Mouse (Mus musculus): ENCODE data around the gene Slc26a10. TPM values are rescaled to one million over a fixed set of nuclear protein-coding genes. Genes with fewer than 3 reads are reported as not detected.
"Not testable (repeated sequence)": the region's sequence is repeated elsewhere in the genome, so short reads cannot be mapped to it uniquely, and the experiment has no call there.

The Slc26a10 gene
- polyA plus RNA-seq, 1 experiment from 2014 or later = 1.4 TPM

- no peak overlapping the region for H3K9ac ChIP-seq (ENCODE audit: low read length)
- H3K4me3 ChIP-seq (replicated peaks; ENCODE audit: low read length) = no peak overlapping the region
- no peak for ATAC-seq (ENCODE audit: insufficient read depth, low FRiP score)
- 92% methylated on average over 7 of the region's 7 CpGs for WGBS
- H3K4me1 ChIP-seq (ENCODE audit: control insufficient read depth, insufficient read depth, low read length) = no peaks in the 10 kb centered on the region
- H3K27me3 ChIP-seq (ENCODE audit: control insufficient read depth, insufficient read depth, low read length) = no peaks in the 10 kb centered on the region
- H3K27ac ChIP-seq (ENCODE audit: low read length) = no peak overlapping the region
- no peaks in the 10 kb centered on the region for H3K36me3 ChIP-seq (ENCODE audit: control insufficient read depth, insufficient read depth, low read length)
- H3K4me2 ChIP-seq (ENCODE audit: low read depth, low read length) = no peak overlapping the region
- H3K9me3 ChIP-seq (replicated peaks; ENCODE audit: control insufficient read depth, low read length) = no peaks in the 10 kb centered on the region
Observed at GRCm38 (mm10) chr10:127153323-127153722, 27.1 kb downstream of the Slc26a10 start.

DNA sequence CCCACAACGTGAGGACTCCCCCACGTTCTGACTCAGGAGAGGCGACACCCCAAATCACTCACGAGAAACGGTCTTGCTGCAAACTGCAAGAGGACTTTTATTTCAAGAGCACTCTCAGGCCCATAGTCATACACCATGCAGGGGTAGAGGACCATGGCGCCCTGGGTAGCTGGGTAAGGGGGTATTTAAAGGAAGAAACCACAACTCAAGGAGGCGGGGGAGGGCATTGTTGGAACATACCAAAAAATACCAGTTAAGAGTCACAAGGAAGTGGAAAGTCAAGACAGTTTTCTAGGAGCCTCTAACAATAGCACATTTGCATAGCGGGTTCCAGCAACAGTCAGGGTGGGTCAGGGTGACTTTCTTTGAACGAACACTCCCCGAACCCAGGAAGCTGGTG lies 27.9 kb downstream of the Slc26a10 start:
- not testable (repeated sequence) for H3K9ac ChIP-seq (ENCODE audit: low read length); H3K4me2 ChIP-seq (ENCODE audit: low read depth, low read length); H3K27me3 ChIP-seq (ENCODE audit: control insufficient read depth, insufficient read depth, low read length); H3K36me3 ChIP-seq (ENCODE audit: control insufficient read depth, insufficient read depth, low read length); H3K4me3 ChIP-seq (replicated peaks; ENCODE audit: low read length); H3K27ac ChIP-seq (ENCODE audit: low read length); H3K9me3 ChIP-seq (replicated peaks; ENCODE audit: control insufficient read depth, low read length); ATAC-seq (ENCODE audit: insufficient read depth, low FRiP score); H3K4me1 ChIP-seq (ENCODE audit: control insufficient read depth, insufficient read depth, low read length)
- 81% methylated on average over 10 of the region's 10 CpGs for WGBS

DNA sequence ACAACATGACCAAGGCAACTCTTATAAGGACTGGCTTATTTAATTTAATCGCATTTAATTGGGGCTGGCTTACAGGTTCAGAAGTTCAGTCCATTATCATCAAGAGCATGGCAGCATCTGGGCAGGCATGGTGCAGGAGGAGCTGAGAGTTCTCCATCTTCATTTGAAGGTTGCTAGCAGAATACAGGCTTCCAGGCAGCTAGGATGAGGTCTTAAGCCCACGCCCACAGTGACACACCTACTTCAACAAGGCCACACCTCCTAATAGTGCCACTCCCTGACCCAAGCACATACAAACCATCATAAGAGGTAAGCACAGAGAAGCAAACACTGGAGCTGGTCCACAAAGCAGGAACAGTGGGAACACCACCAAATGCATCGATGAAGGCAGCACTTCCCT lies 29.2 kb downstream of the Slc26a10 start:
- H3K4me3 ChIP-seq (replicated peaks; ENCODE audit: low read length); ATAC-seq (ENCODE audit: insufficient read depth, low FRiP score); H3K4me1 ChIP-seq (ENCODE audit: control insufficient read depth, insufficient read depth, low read length); H3K4me2 ChIP-seq (ENCODE audit: low read depth, low read length); H3K27ac ChIP-seq (ENCODE audit: low read length); H3K36me3 ChIP-seq (ENCODE audit: control insufficient read depth, insufficient read depth, low read length); H3K9me3 ChIP-seq (replicated peaks; ENCODE audit: control insufficient read depth, low read length); H3K27me3 ChIP-seq (ENCODE audit: control insufficient read depth, insufficient read depth, low read length); H3K9ac ChIP-seq (ENCODE audit: low read length): not testable (repeated sequence)
- 81% methylated on average over 3 of the region's 3 CpGs for WGBS

DNA sequence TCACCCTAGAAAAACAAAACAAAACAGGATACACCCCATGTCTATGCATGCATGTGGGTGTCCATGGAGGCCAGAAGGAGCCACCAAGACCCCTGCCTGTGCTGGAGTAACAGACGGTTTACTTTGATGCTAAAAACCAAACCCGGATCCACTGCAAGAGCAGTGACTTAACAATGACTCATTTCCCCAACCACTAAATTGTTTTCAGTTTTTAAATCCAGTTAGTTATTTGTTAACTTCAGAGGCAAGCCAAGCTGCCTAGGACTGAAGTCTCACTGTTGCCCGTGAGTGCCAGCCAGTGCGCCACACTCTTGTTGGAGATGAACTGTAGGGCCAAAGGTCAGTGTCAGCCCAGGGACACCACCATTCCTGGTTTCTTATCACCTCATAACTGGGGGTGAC lies 30.0 kb downstream of the Slc26a10 start:
- WGBS = 68% methylated on average over 4 of the region's 4 CpGs
- H3K36me3 ChIP-seq (ENCODE audit: control insufficient read depth, insufficient read depth, low read length) = no peaks in the 10 kb centered on the region
- no peak overlapping the region for H3K9ac ChIP-seq (ENCODE audit: low read length)
- no peaks in the 10 kb centered on the region for H3K27me3 ChIP-seq (ENCODE audit: control insufficient read depth, insufficient read depth, low read length)
- no peaks in the 10 kb centered on the region for H3K4me1 ChIP-seq (ENCODE audit: control insufficient read depth, insufficient read depth, low read length)
- H3K4me2 ChIP-seq (ENCODE audit: low read depth, low read length) = no peak overlapping the region
- no peak overlapping the region for H3K27ac ChIP-seq (ENCODE audit: low read length)
- no peak for ATAC-seq (ENCODE audit: insufficient read depth, low FRiP score)
- no peaks in the 10 kb centered on the region for H3K9me3 ChIP-seq (replicated peaks; ENCODE audit: control insufficient read depth, low read length)
- H3K4me3 ChIP-seq (replicated peaks; ENCODE audit: low read length) = no peak overlapping the region

DNA sequence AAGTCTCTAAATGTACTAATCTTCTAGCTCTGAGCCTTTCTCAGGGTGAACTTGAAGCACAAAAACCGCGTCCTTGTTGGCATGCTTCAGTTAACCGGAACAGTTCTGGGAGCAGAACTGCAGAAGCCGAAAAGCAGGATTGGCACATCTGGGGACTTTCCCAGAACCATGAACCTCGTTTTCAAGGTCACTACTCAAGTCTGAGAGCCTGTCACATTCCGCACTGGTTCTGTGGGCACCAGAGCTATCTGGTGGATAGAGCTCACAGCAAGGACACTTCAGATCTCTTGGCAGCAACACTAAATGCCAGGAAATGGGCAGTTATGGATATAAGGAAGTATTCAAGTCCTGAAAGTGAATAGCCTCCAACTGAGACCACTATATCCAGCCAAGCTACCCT lies 33.3 kb downstream of the Slc26a10 start:
- Histone ChIP-seq H3K27ac (ENCODE audit: low read length) (no peak overlapping the region), H3K4me2 (ENCODE audit: low read depth, low read length) (no peak overlapping the region), H3K36me3 (ENCODE audit: control insufficient read depth, insufficient read depth, low read length) (no peaks in the 10 kb centered on the region), H3K27me3 (ENCODE audit: control insufficient read depth, insufficient read depth, low read length) (no peaks in the 10 kb centered on the region), H3K9ac (ENCODE audit: low read length) (no peak overlapping the region), H3K4me1 (ENCODE audit: control insufficient read depth, insufficient read depth, low read length) (no peaks in the 10 kb centered on the region), H3K4me3 (replicated peaks; ENCODE audit: low read length) (no peak overlapping the region), H3K9me3 (replicated peaks; ENCODE audit: control insufficient read depth, low read length) (no peaks in the 10 kb centered on the region)
- WGBS = 75% methylated on average over 6 of the region's 6 CpGs
- ATAC-seq (ENCODE audit: insufficient read depth, low FRiP score) = no peak

- no peak for ATAC-seq (ENCODE audit: insufficient read depth, low FRiP score)
- H3K27me3 ChIP-seq (ENCODE audit: control insufficient read depth, insufficient read depth, low read length) = no peaks in the 10 kb centered on the region
- no peaks in the 10 kb centered on the region for H3K9me3 ChIP-seq (replicated peaks; ENCODE audit: control insufficient read depth, low read length)
- no peaks in the 10 kb centered on the region for H3K4me1 ChIP-seq (ENCODE audit: control insufficient read depth, insufficient read depth, low read length)
- no peak overlapping the region for H3K9ac ChIP-seq (ENCODE audit: low read length)
- 75% methylated on average over 5 of the region's 5 CpGs for WGBS
- no peak overlapping the region for H3K4me2 ChIP-seq (ENCODE audit: low read depth, low read length)
- H3K4me3 ChIP-seq (replicated peaks; ENCODE audit: low read length) = no peak overlapping the region
- no peak overlapping the region for H3K27ac ChIP-seq (ENCODE audit: low read length)
- H3K36me3 ChIP-seq (ENCODE audit: control insufficient read depth, insufficient read depth, low read length) = no peaks in the 10 kb centered on the region
Observed at GRCm38 (mm10) chr10:127145303-127145702, 35.1 kb downstream of the Slc26a10 start.

GRCm38 (mm10) chr10:127144536-127144935 lies 35.9 kb downstream of the Slc26a10 start:
- H3K27me3 ChIP-seq (ENCODE audit: control insufficient read depth, insufficient read depth, low read length) = no peaks in the 10 kb centered on the region
- H3K4me1 ChIP-seq (ENCODE audit: control insufficient read depth, insufficient read depth, low read length) = no peaks in the 10 kb centered on the region
- no peaks in the 10 kb centered on the region for H3K9me3 ChIP-seq (replicated peaks; ENCODE audit: control insufficient read depth, low read length)
- no peak overlapping the region for H3K4me2 ChIP-seq (ENCODE audit: low read depth, low read length)
- WGBS = 81% methylated on average over 7 of the region's 7 CpGs
- H3K36me3 ChIP-seq (ENCODE audit: control insufficient read depth, insufficient read depth, low read length) = no peaks in the 10 kb centered on the region
- no peak overlapping the region for H3K27ac ChIP-seq (ENCODE audit: low read length)
- no peak for ATAC-seq (ENCODE audit: insufficient read depth, low FRiP score)
- no peak overlapping the region for H3K9ac ChIP-seq (ENCODE audit: low read length)
- no peak overlapping the region for H3K4me3 ChIP-seq (replicated peaks; ENCODE audit: low read length)

DNA sequence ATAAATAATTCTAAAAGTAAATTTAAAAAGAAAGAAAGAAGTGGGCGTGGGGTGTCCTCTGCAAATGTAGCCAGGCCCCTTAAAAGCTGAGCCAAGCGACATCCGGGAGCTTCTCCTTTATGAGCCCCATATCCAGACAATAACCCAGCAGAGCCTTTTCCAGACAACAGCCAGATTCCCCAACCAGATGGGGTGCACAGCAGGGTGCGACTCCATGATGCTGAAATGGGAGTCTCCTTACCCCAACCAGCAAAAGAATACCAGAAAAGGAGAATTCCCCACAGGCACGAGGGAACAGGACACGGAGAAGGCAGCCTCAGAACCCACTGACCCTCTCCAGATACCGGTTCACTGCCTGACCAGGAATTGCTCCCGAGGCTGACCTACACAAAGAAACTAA lies 37.2 kb downstream of the Slc26a10 start:
- Histone ChIP-seq H3K9me3 (replicated peaks; ENCODE audit: control insufficient read depth, low read length) (no peaks in the 10 kb centered on the region), H3K4me2 (ENCODE audit: low read depth, low read length) (no peak overlapping the region), H3K4me3 (replicated peaks; ENCODE audit: low read length) (no peak overlapping the region), H3K36me3 (ENCODE audit: control insufficient read depth, insufficient read depth, low read length) (no peaks in the 10 kb centered on the region), H3K9ac (ENCODE audit: low read length) (no peak overlapping the region), H3K27ac (ENCODE audit: low read length) (no peak overlapping the region), H3K27me3 (ENCODE audit: control insufficient read depth, insufficient read depth, low read length) (no peaks in the 10 kb centered on the region), H3K4me1 (ENCODE audit: control insufficient read depth, insufficient read depth, low read length) (no peaks in the 10 kb centered on the region)
- ATAC-seq (ENCODE audit: insufficient read depth, low FRiP score) = no peak
- WGBS = 89% methylated on average over 8 of the region's 8 CpGs

DNA sequence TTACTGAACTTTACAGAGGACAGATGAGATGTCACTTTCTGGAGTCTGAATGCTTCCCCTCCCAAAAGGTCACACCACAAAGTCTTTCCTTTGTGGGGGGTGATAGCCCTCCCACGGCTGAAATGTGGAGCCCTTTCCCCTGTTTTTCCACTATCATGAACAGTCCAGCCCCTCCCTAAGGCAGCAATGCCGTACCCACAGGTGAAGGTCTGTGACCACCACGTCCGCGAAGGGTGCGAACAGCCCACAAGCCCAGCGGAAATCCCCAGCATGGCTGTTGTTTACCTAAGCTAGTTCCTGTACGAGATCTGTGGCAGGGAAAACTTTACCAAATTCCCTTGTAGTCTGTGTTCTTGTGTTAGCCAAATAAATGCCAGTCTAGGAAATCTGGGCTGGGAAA lies 38.9 kb downstream of the Slc26a10 start:
- WGBS = 54% methylated on average over 8 of the region's 8 CpGs
- Histone ChIP-seq H3K9me3 (replicated peaks; ENCODE audit: control insufficient read depth, low read length) (no peaks in the 10 kb centered on the region), H3K27me3 (ENCODE audit: control insufficient read depth, insufficient read depth, low read length) (no peaks in the 10 kb centered on the region), H3K27ac (ENCODE audit: low read length) (no peak overlapping the region), H3K9ac (ENCODE audit: low read length) (no peak overlapping the region), H3K4me2 (ENCODE audit: low read depth, low read length) (no peak overlapping the region), H3K36me3 (ENCODE audit: control insufficient read depth, insufficient read depth, low read length) (no peaks in the 10 kb centered on the region), H3K4me3 (replicated peaks; ENCODE audit: low read length) (no peak overlapping the region), H3K4me1 (ENCODE audit: control insufficient read depth, insufficient read depth, low read length) (no peaks in the 10 kb centered on the region)
- no peak for ATAC-seq (ENCODE audit: insufficient read depth, low FRiP score)

GRCm38 (mm10) chr10:127140971-127141370 lies 39.5 kb downstream of the Slc26a10 start:
- no peak overlapping the region for H3K9ac ChIP-seq (ENCODE audit: low read length)
- H3K4me2 ChIP-seq (ENCODE audit: low read depth, low read length) = no peak overlapping the region
- ATAC-seq (ENCODE audit: insufficient read depth, low FRiP score) = no peak
- H3K4me3 ChIP-seq (replicated peaks; ENCODE audit: low read length) = no peak overlapping the region
- H3K27me3 ChIP-seq (ENCODE audit: control insufficient read depth, insufficient read depth, low read length) = no peaks in the 10 kb centered on the region
- H3K4me1 ChIP-seq (ENCODE audit: control insufficient read depth, insufficient read depth, low read length) = no peaks in the 10 kb centered on the region
- no peaks in the 10 kb centered on the region for H3K36me3 ChIP-seq (ENCODE audit: control insufficient read depth, insufficient read depth, low read length)
- 76% methylated on average over 11 of the region's 11 CpGs for WGBS
- H3K9me3 ChIP-seq (replicated peaks; ENCODE audit: control insufficient read depth, low read length) = no peaks in the 10 kb centered on the region
- H3K27ac ChIP-seq (ENCODE audit: low read length) = no peak overlapping the region
